Mouse (Mus musculus): ENCODE data around the gene Stim2.
A peak's percentile ranks its signal among the peaks of the same experiment; 100 is the strongest.

- TF ChIP-seq MAX (IDR thresholded peaks at IDR 0.05) (no peak), CTCF (IDR thresholded peaks at IDR 0.05; ENCODE audit: control insufficient read depth, insufficient read depth, insufficient read length) (peak; percentile 13), MYOG (IDR thresholded peaks at IDR 0.05; ENCODE audit: control insufficient read depth, extremely low read depth, insufficient read length) (no peak), USF1 (IDR thresholded peaks at IDR 0.05; ENCODE audit: low read depth) (no peak), MYOD1 (IDR thresholded peaks at IDR 0.05; ENCODE audit: control insufficient read depth, insufficient read length, low read depth) (no peak), CEBPB (IDR thresholded peaks at IDR 0.05; ENCODE audit: low read depth) (no peak), FOSL1 (IDR thresholded peaks at IDR 0.05; ENCODE audit: insufficient read depth, low read length, poor library complexity, severe bottlenecking) (no peak)
Observed at GRCm38 (mm10) chr5:54113284-54113683, 115.0 kb downstream of the Stim2 start.

Measured in C2C12 (cell line).